Mouse (Mus musculus): Measurements from ENCODE around the gene Dlx1. TPM values are rescaled to one million over a fixed set of nuclear protein-coding genes. Genes with fewer than 3 reads are reported as not detected.
A peak's percentile ranks its signal among the peaks of the same experiment; 100 is the strongest.

Gene Dlx1
- polyA plus RNA-seq, 1 experiment from 2014 or later: 31.5 TPM

DNA sequence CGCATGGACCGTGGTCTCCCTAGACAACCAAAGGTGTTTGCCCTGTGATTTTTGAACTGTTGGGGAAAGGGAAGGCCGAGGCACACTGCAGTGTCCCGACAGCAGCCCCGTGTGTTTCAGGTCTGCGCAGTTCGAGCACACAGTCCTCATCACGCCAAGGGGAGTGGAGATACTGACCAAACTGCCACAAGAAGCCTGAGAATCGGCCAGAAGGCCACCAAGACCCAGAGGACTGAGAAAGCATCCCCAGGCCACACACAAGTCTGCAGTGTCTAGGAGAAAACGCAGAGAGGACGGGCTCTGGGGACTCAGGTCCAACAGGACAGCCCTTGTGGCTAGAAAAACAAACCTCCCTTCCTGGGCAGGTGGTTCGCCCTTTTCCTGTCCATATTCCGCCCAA lies 3.1 kb upstream of the Dlx1 start:
- 20% methylated on average over 13 of the region's 13 CpGs for WGBS
- H3K9me3 ChIP-seq (replicated peaks; ENCODE audit: control insufficient read depth, low read length, poor library complexity, severe bottlenecking): no peaks in the 10 kb centered on the region
- no peak overlapping the region for H3K9ac ChIP-seq (ENCODE audit: low read depth, low read length)
- no peaks in the 10 kb centered on the region for H3K36me3 ChIP-seq (ENCODE audit: control insufficient read depth, insufficient read depth, low read length)
- H3K27me3 ChIP-seq (ENCODE audit: control insufficient read depth, insufficient read depth, low read depth, low read length): peaks cover 81% of the 10 kb centered on the region
- H3K4me3 ChIP-seq (ENCODE audit: low read depth, low read length): no peak overlapping the region
- ATAC-seq: no peak
- H3K4me2 ChIP-seq (ENCODE audit: low read length): peak overlapping the region; percentile 9; the same call in 1 of the 2 replicates
- H3K4me1 ChIP-seq (ENCODE audit: control insufficient read depth, insufficient read depth, low read length): peaks cover 8% of the 10 kb centered on the region; the same call in 1 of the 2 replicates
- no peak overlapping the region for H3K27ac ChIP-seq (ENCODE audit: low read length)

DNA sequence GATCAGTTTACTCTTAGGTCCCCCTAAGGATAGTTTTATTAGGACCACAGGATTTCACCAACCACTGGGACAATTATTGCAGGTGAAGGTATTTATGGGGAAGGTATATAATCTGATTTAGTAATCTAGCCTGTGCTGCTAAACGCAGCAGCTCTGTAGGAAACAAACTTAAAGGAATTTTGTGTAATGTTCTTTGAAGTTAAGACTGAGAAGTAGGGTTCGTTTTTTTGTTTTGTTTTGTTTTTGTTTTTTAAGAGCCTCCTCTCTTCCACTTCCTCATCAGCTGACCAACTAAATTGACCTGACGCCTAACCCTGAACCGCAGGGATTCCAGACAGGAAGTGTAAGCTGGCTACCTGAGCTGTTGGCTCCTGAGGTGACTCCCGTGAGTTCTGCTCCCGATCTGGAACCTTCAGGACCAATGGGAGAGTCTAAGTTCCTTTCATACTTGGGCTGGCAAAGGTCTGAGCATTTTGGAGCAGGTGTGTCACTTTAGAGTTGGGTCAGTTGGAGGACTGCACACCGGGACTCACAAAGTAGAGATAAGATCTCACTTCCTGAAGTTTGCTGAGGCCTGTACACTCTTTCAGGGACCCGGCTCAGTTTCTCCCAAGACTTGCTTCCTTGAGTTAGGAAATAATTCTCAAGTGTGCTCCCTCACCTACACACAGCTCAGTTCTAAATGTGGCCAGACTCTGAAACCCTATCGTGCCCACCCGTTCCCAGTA lies 1.2 kb upstream of the Dlx1 start:
- Histone ChIP-seq H3K36me3 (ENCODE audit: control insufficient read depth, insufficient read depth, low read length) (no peaks in the 10 kb centered on the region), H3K4me1 (ENCODE audit: control insufficient read depth, insufficient read depth, low read length) (peaks cover 8% of the 10 kb centered on the region; the same call in 1 of the 2 replicates), H3K9ac (ENCODE audit: low read depth, low read length) (no peak overlapping the region), H3K9me3 (replicated peaks; ENCODE audit: control insufficient read depth, low read length, poor library complexity, severe bottlenecking) (no peaks in the 10 kb centered on the region), H3K4me3 (ENCODE audit: low read depth, low read length) (0 out of 2 replicates have a peak overlapping the region, but pooled peaks have one; percentile 7), H3K27ac (ENCODE audit: low read length) (no peak overlapping the region), H3K4me2 (ENCODE audit: low read length) (peak overlapping the region; percentile 29), H3K27me3 (ENCODE audit: control insufficient read depth, insufficient read depth, low read depth, low read length) (peaks cover 77% of the 10 kb centered on the region)
- no peak for ATAC-seq
- 3% methylated on average over 10 of the region's 10 CpGs for WGBS

- Histone ChIP-seq H3K27me3 (ENCODE audit: control insufficient read depth, insufficient read depth, low read depth, low read length) (peaks cover 82% of the 10 kb centered on the region), H3K4me3 (ENCODE audit: low read depth, low read length) (peak overlapping the region; percentile 9; the same call in 1 of the 2 replicates), H3K4me2 (ENCODE audit: low read length) (peak overlapping the region; percentile 28), H3K9me3 (replicated peaks; ENCODE audit: control insufficient read depth, low read length, poor library complexity, severe bottlenecking) (no peaks in the 10 kb centered on the region), H3K9ac (ENCODE audit: low read depth, low read length) (no peak overlapping the region), H3K4me1 (ENCODE audit: control insufficient read depth, insufficient read depth, low read length) (peaks cover 8% of the 10 kb centered on the region; the same call in 1 of the 2 replicates), H3K27ac (ENCODE audit: low read length) (no peak overlapping the region), H3K36me3 (ENCODE audit: control insufficient read depth, insufficient read depth, low read length) (no peaks in the 10 kb centered on the region)
- ATAC-seq: no peak
- WGBS: 3% methylated on average over 24 of the region's 24 CpGs
Measured at GRCm38 (mm10) chr2:71527323-71528013, 445 bp upstream of the Dlx1 start.

GRCm38 (mm10) chr2:71528714-71529510 lies 999 bp downstream of the Dlx1 start:
- Histone ChIP-seq H3K4me1 (ENCODE audit: control insufficient read depth, insufficient read depth, low read length) (peaks cover 8% of the 10 kb centered on the region; the same call in 1 of the 2 replicates), H3K4me3 (ENCODE audit: low read depth, low read length) (peak overlapping the region; percentile 39), H3K36me3 (ENCODE audit: control insufficient read depth, insufficient read depth, low read length) (no peaks in the 10 kb centered on the region), H3K9me3 (replicated peaks; ENCODE audit: control insufficient read depth, low read length, poor library complexity, severe bottlenecking) (no peaks in the 10 kb centered on the region), H3K27me3 (ENCODE audit: control insufficient read depth, insufficient read depth, low read depth, low read length) (peaks cover 80% of the 10 kb centered on the region), H3K9ac (ENCODE audit: low read depth, low read length) (peak overlapping the region; percentile 59), H3K27ac (ENCODE audit: low read length) (peak overlapping the region; percentile 63), H3K4me2 (ENCODE audit: low read length) (peak overlapping the region; percentile 48)
- peak; percentile 55 for ATAC-seq
- 1% methylated on average over 44 of the region's 57 CpGs for WGBS

DNA sequence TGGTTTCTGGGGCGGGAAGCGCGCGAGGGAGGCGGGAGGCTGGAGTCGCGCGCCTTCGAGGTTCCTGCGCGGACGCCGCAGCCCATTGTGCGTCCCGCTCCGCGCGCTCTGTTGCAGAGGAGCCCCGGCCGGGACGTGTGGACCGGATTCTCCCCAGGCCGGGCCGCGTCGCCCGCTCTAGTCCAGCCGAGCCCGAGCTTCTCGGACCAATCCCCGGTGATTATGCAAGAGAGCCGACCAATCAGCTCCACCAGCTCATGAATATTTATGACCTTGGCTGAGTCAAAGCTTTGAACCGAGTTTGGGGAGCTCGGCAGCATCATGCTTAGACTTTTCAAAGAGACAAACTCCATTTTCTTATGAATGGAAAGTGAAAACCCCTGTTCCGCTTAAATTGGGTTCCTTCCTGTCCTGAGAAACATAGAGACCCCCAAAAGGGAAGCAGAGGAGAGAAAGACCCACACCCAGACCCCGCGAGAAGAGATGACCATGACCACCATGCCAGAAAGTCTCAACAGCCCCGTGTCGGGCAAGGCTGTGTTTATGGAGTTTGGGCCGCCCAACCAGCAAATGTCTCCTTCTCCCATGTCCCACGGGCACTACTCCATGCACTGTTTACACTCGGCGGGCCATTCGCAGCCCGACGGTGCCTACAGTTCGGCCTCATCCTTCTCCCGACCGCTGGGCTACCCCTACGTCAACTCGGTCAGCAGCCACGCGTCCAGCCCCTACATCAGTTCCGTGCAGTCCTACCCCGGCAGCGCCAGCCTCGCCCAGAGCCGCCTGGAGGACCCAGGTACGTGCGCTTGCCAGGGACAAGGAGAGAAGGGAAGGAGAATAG lies 1.8 kb downstream of the Dlx1 start:
- H3K27me3 ChIP-seq (ENCODE audit: control insufficient read depth, insufficient read depth, low read depth, low read length): peaks cover 79% of the 10 kb centered on the region
- H3K36me3 ChIP-seq (ENCODE audit: control insufficient read depth, insufficient read depth, low read length): no peaks in the 10 kb centered on the region
- peaks cover 8% of the 10 kb centered on the region; the same call in 1 of the 2 replicates for H3K4me1 ChIP-seq (ENCODE audit: control insufficient read depth, insufficient read depth, low read length)
- ATAC-seq: peak; percentile 83
- H3K27ac ChIP-seq (ENCODE audit: low read length): peak overlapping the region; percentile 67
- peak overlapping the region; percentile 48 for H3K4me2 ChIP-seq (ENCODE audit: low read length)
- WGBS: 0% methylated on average over 47 of the region's 60 CpGs
- no peaks in the 10 kb centered on the region for H3K9me3 ChIP-seq (replicated peaks; ENCODE audit: control insufficient read depth, low read length, poor library complexity, severe bottlenecking)
- H3K4me3 ChIP-seq (ENCODE audit: low read depth, low read length): peak overlapping the region; percentile 39
- H3K9ac ChIP-seq (ENCODE audit: low read depth, low read length): peak overlapping the region; percentile 59

- H3K9ac ChIP-seq (ENCODE audit: low read depth, low read length): no peak overlapping the region; the same call in 1 of the 2 replicates
- no peak for ATAC-seq
- H3K4me2 ChIP-seq (ENCODE audit: low read length): no peak overlapping the region; the same call in 1 of the 2 replicates
- WGBS: under 1% methylated on average over 34 of the region's 34 CpGs
- H3K27me3 ChIP-seq (ENCODE audit: control insufficient read depth, insufficient read depth, low read depth, low read length): peaks cover 71% of the 10 kb centered on the region
- H3K4me3 ChIP-seq (ENCODE audit: low read depth, low read length): peak overlapping the region; percentile 39
- peak overlapping the region; percentile 67 for H3K27ac ChIP-seq (ENCODE audit: low read length)
- H3K9me3 ChIP-seq (replicated peaks; ENCODE audit: control insufficient read depth, low read length, poor library complexity, severe bottlenecking): no peaks in the 10 kb centered on the region
- H3K4me1 ChIP-seq (ENCODE audit: control insufficient read depth, insufficient read depth, low read length): peaks cover 8% of the 10 kb centered on the region; the same call in 1 of the 2 replicates
- no peaks in the 10 kb centered on the region for H3K36me3 ChIP-seq (ENCODE audit: control insufficient read depth, insufficient read depth, low read length)
Measured at GRCm38 (mm10) chr2:71530391-71531123, 2.6 kb downstream of the Dlx1 start.

GRCm38 (mm10) chr2:71531124-71531590 lies 3.2 kb downstream of the Dlx1 start:
- no peak overlapping the region; the same call in 1 of the 2 replicates for H3K9ac ChIP-seq (ENCODE audit: low read depth, low read length)
- no peak overlapping the region for H3K4me2 ChIP-seq (ENCODE audit: low read length)
- peaks cover 8% of the 10 kb centered on the region; the same call in 1 of the 2 replicates for H3K4me1 ChIP-seq (ENCODE audit: control insufficient read depth, insufficient read depth, low read length)
- peak overlapping the region; percentile 31 for H3K27ac ChIP-seq (ENCODE audit: low read length)
- peaks cover 65% of the 10 kb centered on the region for H3K27me3 ChIP-seq (ENCODE audit: control insufficient read depth, insufficient read depth, low read depth, low read length)
- no peaks in the 10 kb centered on the region for H3K9me3 ChIP-seq (replicated peaks; ENCODE audit: control insufficient read depth, low read length, poor library complexity, severe bottlenecking)
- H3K36me3 ChIP-seq (ENCODE audit: control insufficient read depth, insufficient read depth, low read length): no peaks in the 10 kb centered on the region
- no peak for ATAC-seq
- peak overlapping the region; percentile 39 for H3K4me3 ChIP-seq (ENCODE audit: low read depth, low read length)
- 1% methylated on average over 12 of the region's 12 CpGs for WGBS

All from midbrain, embryonic 16.5 days (tissue).